Mouse (Mus musculus) CD4-positive, CD25-positive, alpha-beta regulatory T cell (primary cell): ENCODE data around the gene Vars. TPM values are rescaled to one million over a fixed set of nuclear protein-coding genes. Genes with fewer than 3 reads are reported as not detected.

ENCODE experiments used
- polyA plus RNA-seq: library from polyadenylated mRNA; unstranded; fragments of 100-300 nt; shearing (Covaris generic); gene quantifications from one replicate; pipeline ENCODE4 v1.2.1, GENCODE M21; 2017

Vars gene
- 174 TPM for polyA plus RNA-seq

DNA sequence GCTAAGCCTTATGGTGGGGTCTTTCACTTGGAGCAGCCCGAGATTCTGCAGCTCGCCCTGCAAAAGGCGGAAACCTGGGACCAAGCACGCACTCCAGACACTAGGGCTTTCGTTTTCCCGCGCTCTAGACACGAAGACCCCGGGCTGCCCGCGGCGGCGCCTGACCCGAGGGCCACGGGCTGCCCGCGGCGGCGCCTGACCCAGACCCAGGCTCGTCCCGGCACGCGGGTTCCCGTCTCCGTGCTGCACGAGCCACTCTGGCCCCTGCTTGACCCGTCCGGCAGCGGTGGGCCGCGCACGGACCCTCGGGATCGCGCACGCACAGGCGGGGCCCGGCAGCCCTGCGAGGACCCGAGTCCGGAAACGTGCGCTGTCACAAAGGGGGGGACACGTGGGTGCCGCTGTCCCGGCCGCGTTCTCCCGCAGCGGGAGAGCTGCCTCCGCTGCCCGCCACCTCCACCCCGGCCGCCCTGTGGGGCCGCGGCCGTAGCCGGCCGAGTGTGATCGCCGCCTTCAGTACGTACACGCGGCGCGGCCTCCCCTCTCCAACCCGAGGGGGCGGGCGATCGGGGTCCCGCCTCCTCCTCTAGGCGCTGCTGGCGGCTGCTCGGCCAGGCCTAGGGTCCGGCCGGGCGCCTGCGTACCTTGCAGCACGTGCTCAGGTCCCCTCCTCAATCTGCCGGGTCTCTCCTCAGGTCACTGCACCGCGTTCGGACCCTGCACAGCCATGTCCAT is at the start of gene Vars:
TSS of gene Vars (plus strand) at position 271 of the 735 bp plus-strand sequence.

GRCm38 (mm10) chr17:34959130-34959778 is 41.5 kb upstream of the Vars start, which contains the start of gene Hspa1b:
Gene Hspa1b, minus strand, starts transcription at chr17:34959238.

DNA sequence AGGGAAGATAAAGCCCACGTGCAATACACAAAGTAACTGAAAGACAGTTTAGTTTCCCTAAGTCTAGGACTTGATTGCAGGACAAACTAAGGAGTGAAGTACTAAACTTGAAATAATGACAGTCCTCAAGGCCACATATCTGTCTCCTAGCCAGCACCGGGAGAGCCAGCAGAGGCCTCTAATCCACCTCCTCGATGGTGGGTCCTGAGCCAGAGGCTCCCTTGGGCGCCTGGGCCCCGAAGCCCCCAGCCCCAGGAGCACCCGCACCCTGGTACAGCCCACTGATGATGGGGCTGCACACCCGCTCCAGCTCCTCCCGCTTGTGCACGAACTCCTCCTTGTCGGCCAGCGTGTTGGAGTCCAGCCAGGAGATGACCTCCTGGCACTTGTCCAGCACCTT is 31.0 kb upstream of the Vars start, which contains the start of gene Gm20481:
TSS of gene Gm20481 (plus strand) at position 91 of the 400 bp plus-strand sequence.

DNA sequence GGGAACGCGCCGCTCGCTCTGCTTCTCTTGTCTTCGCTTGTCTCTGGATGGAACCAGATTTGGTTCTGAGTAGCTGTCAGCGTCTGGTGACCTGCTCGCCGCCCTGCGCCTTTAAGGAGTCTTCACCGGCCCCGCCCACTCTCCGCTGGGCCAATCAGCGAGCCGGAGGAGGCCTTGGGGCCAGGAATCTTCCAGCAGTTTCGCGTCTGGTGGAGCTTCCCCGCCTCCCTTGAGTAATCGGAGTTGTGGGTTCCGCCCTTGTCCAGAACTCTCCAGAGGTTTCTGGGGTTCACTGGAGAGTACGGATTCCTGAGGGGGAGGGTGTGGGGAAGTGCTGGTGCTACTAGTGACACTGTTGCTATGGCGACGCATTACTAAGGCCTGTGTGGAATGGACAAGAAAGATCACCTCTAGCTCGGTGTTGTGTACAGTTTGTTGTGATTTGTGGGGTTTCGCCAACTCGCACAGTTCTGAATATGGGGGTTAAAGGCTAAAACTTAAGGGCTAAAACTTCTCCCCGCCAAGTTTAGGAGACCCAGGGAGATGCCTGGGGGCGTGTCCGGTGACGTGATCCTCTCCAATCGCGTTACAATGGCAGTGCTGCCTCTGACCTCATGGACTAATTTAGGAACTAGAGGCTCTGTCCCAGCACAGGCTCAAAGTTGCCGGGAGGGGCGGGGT is 28.6 kb upstream of the Vars start, which contains the start of the genes Hspa1a and Hspa1l:
TSS of gene Hspa1a (minus strand) at position 88 of the 681 bp plus-strand sequence.
TSS of gene Hspa1l (plus strand) at position 635 of the 681 bp plus-strand sequence.

DNA sequence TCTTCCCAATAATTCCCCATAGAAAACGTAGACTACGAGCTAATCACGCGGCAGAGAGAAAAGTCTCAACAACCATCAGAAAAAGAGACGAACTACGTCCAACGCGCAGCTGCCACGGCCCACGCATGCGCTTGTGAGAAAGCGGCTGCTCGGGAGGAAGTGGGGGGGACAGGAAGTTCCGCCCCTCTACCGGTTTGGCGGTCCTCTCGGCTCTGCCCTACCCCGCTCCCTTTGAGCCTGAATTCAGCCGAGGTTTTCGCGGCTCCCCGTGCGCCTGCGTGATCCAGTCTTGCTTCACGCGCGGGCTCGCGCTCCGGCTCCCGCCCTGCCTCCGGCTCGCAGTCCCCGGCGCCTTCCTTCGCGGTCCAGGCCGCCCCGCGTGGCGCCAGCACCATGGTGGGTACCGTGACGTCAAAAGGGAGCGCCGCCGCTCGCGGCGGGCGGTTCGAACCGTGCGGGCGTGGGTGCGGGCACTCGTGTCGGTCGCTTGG is 19.1 kb upstream of the Vars start, which contains the start of gene Lsm2:
TSS of gene Lsm2 (plus strand) at position 173 of the 491 bp plus-strand sequence.

GRCm38 (mm10) chr17:35016376-35016775 is 15.6 kb downstream of the Vars start, which contains the start of gene Vwa7:
Gene Vwa7, plus strand, starts transcription at chr17:35016579.

DNA sequence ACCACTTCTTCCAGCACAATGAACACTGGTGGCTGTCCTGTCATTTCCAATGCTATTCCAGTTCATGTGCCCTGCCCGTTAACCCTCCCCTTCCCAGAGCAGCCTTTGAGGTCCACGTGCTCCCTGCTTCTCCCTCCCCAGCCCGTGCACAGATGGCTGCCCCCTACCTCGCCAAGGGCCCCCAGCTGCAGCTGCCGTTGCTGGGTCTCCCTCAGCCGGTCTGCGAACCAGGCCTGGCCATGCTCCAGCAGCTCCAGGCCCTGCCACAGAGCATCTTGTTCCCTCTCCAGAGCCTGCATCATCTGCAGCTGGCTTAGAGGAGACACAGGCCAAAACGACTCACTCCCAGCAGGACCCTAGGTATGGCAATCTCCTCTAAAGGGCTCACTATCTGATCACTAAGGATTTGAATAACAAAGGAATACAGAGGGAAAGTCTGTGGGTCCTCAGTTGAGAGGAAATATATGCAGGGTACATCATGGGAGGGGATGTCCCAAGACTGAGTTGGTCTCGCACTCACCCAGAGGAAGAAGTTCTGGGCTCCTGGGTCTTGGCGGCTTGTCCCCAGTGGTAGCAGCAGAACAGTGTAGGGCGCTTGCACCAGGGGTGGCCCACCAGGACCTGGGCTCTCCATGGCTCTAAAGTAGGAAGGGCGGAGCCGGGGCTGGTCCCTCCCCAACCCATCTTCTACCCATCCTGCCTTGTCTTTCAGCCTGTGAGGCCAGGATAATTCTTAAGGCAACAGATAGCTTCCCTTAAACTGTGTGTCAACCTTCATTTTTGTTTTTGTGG is 26.7 kb downstream of the Vars start, which contains the start of gene Sapcd1:
TSS of gene Sapcd1 (minus strand) at position 740 of the 792 bp plus-strand sequence.

GRCm38 (mm10) chr17:35046681-35047455 is 46.1 kb downstream of the Vars start, which contains the start of gene Msh5:
Gene Msh5, minus strand, starts transcription at chr17:35046745.

DNA sequence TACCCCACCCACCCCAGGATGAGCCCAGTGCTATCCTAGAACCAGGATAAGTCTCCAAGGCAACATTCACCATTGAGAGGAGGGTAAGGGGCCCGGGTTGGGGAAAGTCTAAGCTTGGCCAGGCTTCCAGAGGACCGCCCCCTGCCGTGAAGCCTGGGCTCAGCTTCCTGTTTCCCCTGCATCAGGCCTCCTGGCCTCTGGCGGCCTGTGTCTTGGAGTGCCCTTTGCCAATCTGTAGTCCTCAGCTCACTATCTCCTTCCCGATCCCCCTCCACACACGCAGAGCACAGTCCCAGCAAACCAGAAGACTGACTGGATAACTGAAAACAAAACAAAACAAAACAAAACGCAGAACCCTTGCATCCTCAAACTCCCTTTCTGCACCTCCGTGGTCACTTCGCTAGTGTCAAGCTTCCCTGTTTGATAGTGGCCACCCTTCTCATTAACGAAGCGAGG is 48.8 kb downstream of the Vars start, which contains the start of gene Clic1:
TSS of gene Clic1 (plus strand) at position 406 of the 456 bp plus-strand sequence.

GRCm38 (mm10) chr17:35058911-35059892 is 58.4 kb downstream of the Vars start, which contains the start of gene Ddah2:
Gene Ddah2, plus strand, starts transcription at chr17:35059035.

DNA sequence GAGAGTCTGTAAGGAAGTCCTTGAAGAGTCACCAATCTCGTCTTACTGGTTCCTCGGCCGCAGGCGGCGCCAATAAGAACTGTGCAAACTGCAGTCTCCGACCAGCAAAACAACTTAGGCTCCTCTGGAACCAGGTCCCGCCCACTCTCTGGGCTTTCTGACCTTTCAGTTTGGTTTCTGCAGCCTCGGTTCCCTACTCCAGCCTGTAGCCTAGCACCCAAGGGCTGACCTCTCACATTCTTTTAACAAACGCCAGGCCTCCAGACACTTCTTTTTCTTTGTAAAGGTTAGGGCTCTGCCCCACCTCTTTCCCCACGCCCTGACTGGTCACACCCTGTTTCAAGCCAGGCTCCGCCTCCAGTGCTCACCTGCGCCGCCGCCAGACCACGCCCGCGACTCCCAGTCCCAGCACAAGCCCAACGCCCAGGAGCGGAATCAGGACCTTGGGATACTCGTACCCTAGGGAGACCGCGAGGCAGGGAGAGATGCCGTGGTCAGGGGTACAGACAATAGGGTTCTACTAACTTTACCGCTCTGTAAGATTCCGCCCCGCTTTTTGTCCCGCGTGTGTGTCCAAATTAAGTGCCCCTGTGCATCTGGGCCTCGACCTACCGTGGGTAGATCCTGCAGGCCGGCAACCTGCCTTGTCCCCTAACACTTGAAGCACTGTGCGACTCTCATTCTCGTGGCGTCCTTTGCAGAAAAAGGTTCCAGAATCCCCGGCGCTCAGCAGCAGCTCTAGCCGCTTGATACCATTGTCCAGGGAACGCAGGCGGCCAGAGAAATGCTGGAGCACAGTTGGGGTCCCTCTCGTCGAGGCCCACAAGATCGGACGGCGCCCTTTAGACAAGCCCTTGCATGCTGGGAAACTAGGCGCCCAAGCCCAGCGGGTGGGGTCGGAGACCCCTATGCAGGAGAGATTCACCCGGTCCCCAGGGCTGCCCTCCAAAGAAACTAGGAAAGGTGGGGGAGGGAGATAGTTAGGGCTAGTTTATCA is 64.5 kb downstream of the Vars start, which contains the start of gene Ly6g6c:
TSS of gene Ly6g6c (plus strand) at position 438 of the 997 bp plus-strand sequence.

Other genes starting within 250 kb of the Vars start
- not detected for gene Cyp21a1, start 196.4 kb upstream of the Vars start, polyA plus RNA-seq
- 31.8 TPM for gene Stk19, start 164.0 kb upstream of the Vars start, polyA plus RNA-seq
- 78.8 TPM for gene Dxo, start 164.0 kb upstream of the Vars start, polyA plus RNA-seq
- 126 TPM for gene Skiv2l, start 150.8 kb upstream of the Vars start, polyA plus RNA-seq
- 47.9 TPM for gene Nelfe, start 150.6 kb upstream of the Vars start, polyA plus RNA-seq
- 0.91 TPM for gene Cfb, start 138.5 kb upstream of the Vars start, polyA plus RNA-seq
- gene Zbtb12, start 121.5 kb upstream of the Vars start, polyA plus RNA-seq = 0.36 TPM
- 0.07 TPM for gene Gm20547, start 118.9 kb upstream of the Vars start, polyA plus RNA-seq
- 2.6 TPM for gene C2, start 102.7 kb upstream of the Vars start, polyA plus RNA-seq
- gene Ehmt2, start 102.5 kb upstream of the Vars start, polyA plus RNA-seq = 69.4 TPM
- gene Slc44a4, start 86.5 kb upstream of the Vars start, polyA plus RNA-seq = not detected
- gene Neu1, start 69.7 kb upstream of the Vars start, polyA plus RNA-seq = 75.2 TPM
- 15.6 TPM for gene Hspa1b, start 41.7 kb upstream of the Vars start, polyA plus RNA-seq
- not detected for gene Gm20481, start 31.1 kb upstream of the Vars start, polyA plus RNA-seq
- gene Hspa1a, start 28.8 kb upstream of the Vars start, polyA plus RNA-seq = 2.8 TPM
- not detected for gene Hspa1l, start 28.3 kb upstream of the Vars start, polyA plus RNA-seq
- gene Lsm2, start 19.1 kb upstream of the Vars start, polyA plus RNA-seq = 81.8 TPM
- 0.18 TPM for gene Vwa7, start 15.6 kb downstream of the Vars start, polyA plus RNA-seq
- gene Sapcd1, start 27.0 kb downstream of the Vars start, polyA plus RNA-seq = 0.81 TPM
- 1.2 TPM for gene Msh5, start 45.8 kb downstream of the Vars start, polyA plus RNA-seq
- 479 TPM for gene Clic1, start 49.0 kb downstream of the Vars start, polyA plus RNA-seq
- gene Ddah2, start 58.0 kb downstream of the Vars start, polyA plus RNA-seq = 1.2 TPM
- gene Ly6g6c, start 64.4 kb downstream of the Vars start, polyA plus RNA-seq = not detected
- gene Mpig6b, start 65.2 kb downstream of the Vars start, polyA plus RNA-seq = not detected
- gene Ly6g6e, start 75.9 kb downstream of the Vars start, polyA plus RNA-seq = not detected
- not detected for gene Ly6g6d, start 77.1 kb downstream of the Vars start, polyA plus RNA-seq
- not detected for gene Ly6g6f, start 84.6 kb downstream of the Vars start, polyA plus RNA-seq
- gene Abhd16a, start 88.3 kb downstream of the Vars start, polyA plus RNA-seq = 66.3 TPM
- not detected for gene Ly6g5c, start 107.3 kb downstream of the Vars start, polyA plus RNA-seq
- 1.1 TPM for gene Ly6g5b, start 114.4 kb downstream of the Vars start, polyA plus RNA-seq
- 52.4 TPM for gene Gpank1, start 120.5 kb downstream of the Vars start, polyA plus RNA-seq
- 244 TPM for gene Csnk2b, start 121.1 kb downstream of the Vars start, polyA plus RNA-seq
- gene D17H6S53E, start 125.4 kb downstream of the Vars start, polyA plus RNA-seq = 3.3 TPM
- gene Apom, start 131.1 kb downstream of the Vars start, polyA plus RNA-seq = not detected
- 57.1 TPM for gene Bag6, start 134.2 kb downstream of the Vars start, polyA plus RNA-seq
- 26.9 TPM for gene Prrc2a, start 163.9 kb downstream of the Vars start, polyA plus RNA-seq
- gene Aif1, start 175.1 kb downstream of the Vars start, polyA plus RNA-seq = 2.2 TPM
- 8.7 TPM for gene Lst1, start 187.5 kb downstream of the Vars start, polyA plus RNA-seq
- 2,032 TPM for gene Ltb, start 193.5 kb downstream of the Vars start, polyA plus RNA-seq
- 40.7 TPM for gene Tnf, start 201.0 kb downstream of the Vars start, polyA plus RNA-seq
- gene Lta, start 204.4 kb downstream of the Vars start, polyA plus RNA-seq = 158 TPM
- gene Gm16181, start 219.8 kb downstream of the Vars start, polyA plus RNA-seq = 1.4 TPM
- gene Atp6v1g2, start 232.7 kb downstream of the Vars start, polyA plus RNA-seq = 5.4 TPM
- 22.3 TPM for gene Nfkbil1, start 234.8 kb downstream of the Vars start, polyA plus RNA-seq
- 249 TPM for gene Ddx39b, start 240.8 kb downstream of the Vars start, polyA plus RNA-seq